9 mouse cellular contexts compared by ENCODE assay signal in genomic region chr19:32136888-32137625, GRCm38 (mm10). TPM values are rescaled to one million over a fixed set of nuclear protein-coding genes. Genes with fewer than 3 reads are reported as not detected.
DNase-seq lines count a peak whose midpoint lies in the region; ATAC-seq and TF ChIP-seq lines count a peak whose summit lies in the region.
"Had no signal": no experiment of that assay in that cellular context is flagged by ENCODE, and none has a peak within 500 bp of the region (broad histone marks: within the 10 kb centered on the region; RNA-seq: fewer than 3 reads in every experiment).

No protein-coding gene starts in this region.

- ATAC-seq in lung, embryonic 14.5 days (ENCODE audit: insufficient read depth): no peak; the same call in 1 of the 2 replicates
- ATAC-seq in heart, embryonic 13.5 days (ENCODE audit: extremely low read depth, insufficient number of reproducible peaks, low FRiP score, low TSS enrichment): no peak

- H3K27ac ChIP-seq in lung, embryonic 14.5 days (ENCODE audit: low read depth): no peak overlapping the region
- peak overlapping the region; percentile 55; the same call in 1 of the 2 replicates for H3K27ac ChIP-seq in heart, embryonic 13.5 days (replicated peaks)

- H3K36me3 ChIP-seq in lung, embryonic 14.5 days (ENCODE audit: insufficient read depth): peaks cover 21% of the 10 kb centered on the region; the same call in 1 of the 2 replicates
- peaks cover 14% of the 10 kb centered on the region; the same call in 1 of the 2 replicates for H3K36me3 ChIP-seq in heart, embryonic 13.5 days

- DNase-seq in adrenal gland, postnatal 10 days: peak; percentile 12
- no peak for DNase-seq in adrenal gland, adult 18-20 months (ENCODE audit: low spot score in 2 of 2)
- DNase-seq in lung, embryonic 14.5 days: peak; percentile 25
- DNase-seq in lung, postnatal 36 days: no peak
- DNase-seq in skeletal muscle tissue, adult 2 months (ENCODE audit: low read depth, low spot score): peak; percentile 25
- DNase-seq in c-Kit-positive CD71-positive TER-119-positive erythroid progenitor cells, embryonic 14.5 days (ENCODE audit: low spot score): no peak
- DNase-seq in yolk sac, embryonic 10.5 days (ENCODE audit: low spot score): no peak
- DNase-seq: thymus, postnatal 25 days had no signal

- 37% methylated on average over 4 of the region's 4 CpGs for WGBS in lung, embryonic 14.5 days
- 35% methylated on average over 4 of the region's 4 CpGs for WGBS in heart, embryonic 13.5 days

- H3K9ac ChIP-seq in lung, embryonic 14.5 days: no peak overlapping the region
- H3K9ac ChIP-seq in heart, embryonic 13.5 days: no peak overlapping the region

- no peaks in the 10 kb centered on the region for H3K27me3 ChIP-seq in lung, embryonic 14.5 days (ENCODE audit: insufficient read depth, low read length)
- H3K27me3 ChIP-seq in heart, embryonic 13.5 days (replicated peaks): no peaks in the 10 kb centered on the region

- no peaks in the 10 kb centered on the region for H3K9me3 ChIP-seq in lung, embryonic 14.5 days (ENCODE audit: low read depth, low read length)
- H3K9me3 ChIP-seq in heart, embryonic 13.5 days: no peaks in the 10 kb centered on the region

- H3K4me1 ChIP-seq in lung, embryonic 14.5 days (ENCODE audit: insufficient read depth): no peaks in the 10 kb centered on the region
- H3K4me1 ChIP-seq in heart, embryonic 13.5 days: peaks cover 43% of the 10 kb centered on the region

- no peak overlapping the region for H3K4me2 ChIP-seq in lung, embryonic 14.5 days
- no peak overlapping the region for H3K4me2 ChIP-seq in heart, embryonic 13.5 days

- H3K4me3 ChIP-seq in lung, embryonic 14.5 days (ENCODE audit: low read depth, low read length): no peak overlapping the region
- no peak overlapping the region for H3K4me3 ChIP-seq in heart, embryonic 13.5 days

- TF ChIP-seq CTCF in lung, embryonic 14.5 days (IDR thresholded peaks at IDR 0.05; ENCODE audit: low read depth): no peak

RNA-seq across cellular contexts. Expression of gene Asah2, which starts 29.0 kb away (rescaled TPM):
- 10 to 100 TPM; 17.8 to 23.2 TPM for total RNA-seq in adrenal gland, postnatal 10 days (2021)
- total RNA-seq in adrenal gland, adult 18-20 months (2021): 10 to 100 TPM; 23.7 to 30.5 TPM
- polyA plus RNA-seq in lung, embryonic 14.5 days (2014; fragmentation: Nextera tagmentation; extraction: Ambion mirVana): 1.8 and 2.6 TPM in 2 replicates
- 2.5 and 2.6 TPM in 2 replicates for polyA plus RNA-seq in heart, embryonic 13.5 days (2015; fragmentation: Nextera tagmentation; extraction: Ambion mirVana)

Comparison
In these comparisons a context has a peak if more than half of its experiments do, and no peak if none do; other contexts are left out.
1. DNase-seq: peak in adrenal gland, postnatal 10 days (single experiment), lung, embryonic 14.5 days (single experiment) and skeletal muscle tissue, adult 2 months (single experiment); none in adrenal gland, adult 18-20 months (0 of 2), lung, postnatal 36 days (single experiment), c-Kit-positive CD71-positive TER-119-positive erythroid progenitor cells, embryonic 14.5 days (single experiment) and yolk sac, embryonic 10.5 days (single experiment).